Mouse (Mus musculus): ENCODE measurements around the gene Arid3a. TPM values are rescaled to one million over a fixed set of nuclear protein-coding genes. Genes with fewer than 3 reads are reported as not detected.

Arid3a gene
- polyA plus RNA-seq, 1 experiment = 3.7 TPM

DNA sequence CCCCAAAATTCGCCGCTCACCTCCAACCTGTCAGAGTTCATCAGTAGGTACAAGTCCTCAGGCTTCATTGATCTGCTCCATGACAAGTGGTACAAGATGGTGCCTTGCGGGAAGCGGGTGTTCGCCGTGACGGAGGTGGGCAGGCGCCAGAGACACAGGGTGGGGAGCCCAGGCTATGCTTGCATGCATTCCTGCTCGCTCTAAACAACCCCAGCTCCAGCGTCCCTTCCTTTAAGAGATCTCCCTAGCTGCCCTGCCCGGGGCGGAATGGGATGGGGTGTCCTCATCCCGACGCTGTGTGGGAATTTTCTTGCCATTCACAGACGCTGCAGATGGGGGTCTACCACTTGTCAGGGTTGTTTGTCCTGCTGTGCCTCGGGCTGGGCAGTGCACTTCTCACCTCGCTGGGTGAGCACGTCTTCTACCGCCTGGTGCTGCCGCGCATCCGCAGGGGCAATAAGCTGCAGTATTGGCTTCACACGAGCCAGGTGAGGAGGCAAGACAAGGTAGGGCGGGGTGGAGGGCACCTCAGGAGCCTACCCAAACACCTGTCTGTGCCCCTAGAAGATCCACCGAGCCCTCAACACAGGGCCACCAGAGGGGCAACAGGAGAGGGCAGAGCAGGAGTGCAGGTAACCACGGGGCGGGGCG lies 49.4 kb downstream of the Arid3a start:
- DNase-seq (ENCODE audit: low read depth) = no peak

DNA sequence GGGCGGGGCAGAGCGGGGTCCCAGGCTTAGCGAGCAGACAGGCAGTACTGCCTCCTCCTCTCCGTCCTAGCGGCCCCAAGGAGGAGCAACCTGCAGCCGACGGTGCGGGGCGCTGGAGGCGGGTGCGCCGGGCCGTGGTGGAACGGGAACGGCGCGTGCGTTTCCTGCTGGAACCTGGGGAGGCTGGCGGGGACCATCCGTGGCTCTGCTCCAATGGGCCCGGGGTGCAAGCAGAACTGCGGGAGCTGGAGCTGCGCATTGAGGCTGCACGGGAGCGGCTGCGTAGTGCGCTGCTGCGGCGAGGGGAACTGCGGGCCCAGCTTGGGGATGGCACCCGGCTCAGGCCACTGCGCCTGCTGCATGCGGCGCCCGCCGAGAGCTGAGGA lies 49.9 kb downstream of the Arid3a start:
- no peak for DNase-seq (ENCODE audit: low read depth)

DNA sequence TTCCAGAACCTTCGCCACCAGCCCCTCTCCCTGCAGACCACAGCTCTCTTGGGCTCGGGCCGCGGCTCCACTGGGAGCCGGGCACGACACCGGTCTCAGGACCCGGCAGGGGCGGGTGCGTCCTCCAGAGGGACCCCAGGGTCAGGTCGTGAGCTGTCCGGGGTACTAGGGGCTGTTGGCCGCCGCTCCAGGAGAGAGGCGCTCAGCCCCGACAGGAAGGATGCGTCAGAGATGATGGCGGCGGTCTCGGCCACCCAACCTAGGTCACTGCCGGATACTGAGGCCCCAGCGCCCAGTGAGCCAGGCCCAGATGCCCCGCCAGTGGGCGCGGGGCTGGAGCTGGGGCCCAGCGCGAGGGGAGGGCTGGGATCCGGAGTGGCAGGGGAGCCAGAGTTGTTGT lies 50.5 kb downstream of the Arid3a start:
- no peak for DNase-seq (ENCODE audit: low read depth)

DNA sequence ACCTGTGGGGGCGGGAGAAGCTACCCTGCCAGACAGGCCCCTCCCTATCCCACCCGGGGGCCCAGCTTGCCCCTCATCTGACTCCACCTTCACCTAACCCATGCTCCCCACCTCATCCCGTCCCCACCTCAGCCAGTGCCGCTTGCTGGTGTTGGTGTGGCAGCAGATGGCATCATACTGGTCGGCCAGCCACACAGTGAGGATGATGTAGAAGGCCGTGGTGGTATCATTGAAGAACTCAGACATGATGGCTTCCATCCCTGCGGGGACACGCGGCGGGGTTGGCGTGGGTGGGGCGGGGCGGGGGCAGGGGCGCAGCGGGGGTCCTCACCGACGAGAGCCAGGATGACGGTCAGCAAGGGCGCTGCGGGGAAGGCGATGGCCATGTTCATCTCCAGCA lies 51.2 kb downstream of the Arid3a start:
- DNase-seq (ENCODE audit: low read depth) = no peak

DNA sequence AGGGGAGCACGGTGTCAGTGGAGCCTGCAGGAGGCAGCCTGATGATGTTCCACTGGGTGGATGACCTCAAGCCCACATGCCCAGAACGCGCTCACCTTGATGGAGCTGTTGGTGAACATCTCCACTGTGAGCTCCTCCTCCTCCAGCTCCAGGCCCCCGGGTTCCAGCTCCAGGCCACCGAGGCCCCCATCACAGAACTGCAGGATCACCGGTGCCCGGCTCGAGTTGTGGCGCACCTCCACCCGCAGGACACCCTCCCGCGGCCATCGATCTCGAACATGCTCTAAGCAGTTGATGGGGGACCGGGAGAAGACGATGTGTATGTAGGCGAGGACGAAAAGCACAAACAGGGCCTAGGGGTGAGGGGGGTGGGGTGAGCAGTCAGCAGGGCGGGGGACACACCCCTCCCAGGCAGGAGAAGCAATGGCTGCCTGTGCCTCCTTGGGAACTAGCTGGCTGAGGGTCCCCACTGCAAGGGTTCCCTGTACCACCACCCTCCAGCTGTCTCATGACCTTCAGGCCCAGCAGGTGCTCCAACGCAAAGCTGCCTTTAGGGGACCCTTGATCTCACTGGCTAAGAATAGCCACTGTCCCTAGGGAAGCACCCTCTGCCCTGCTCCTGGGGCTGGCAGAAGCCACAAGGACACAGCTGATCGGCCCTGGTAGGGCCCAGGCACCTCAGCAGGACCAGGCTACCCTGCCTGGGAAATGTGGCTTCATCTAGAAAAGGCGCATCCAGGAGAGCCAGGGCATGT lies 52.7 kb downstream of the Arid3a start:
- DNase-seq (ENCODE audit: low read depth) = no peak

DNA sequence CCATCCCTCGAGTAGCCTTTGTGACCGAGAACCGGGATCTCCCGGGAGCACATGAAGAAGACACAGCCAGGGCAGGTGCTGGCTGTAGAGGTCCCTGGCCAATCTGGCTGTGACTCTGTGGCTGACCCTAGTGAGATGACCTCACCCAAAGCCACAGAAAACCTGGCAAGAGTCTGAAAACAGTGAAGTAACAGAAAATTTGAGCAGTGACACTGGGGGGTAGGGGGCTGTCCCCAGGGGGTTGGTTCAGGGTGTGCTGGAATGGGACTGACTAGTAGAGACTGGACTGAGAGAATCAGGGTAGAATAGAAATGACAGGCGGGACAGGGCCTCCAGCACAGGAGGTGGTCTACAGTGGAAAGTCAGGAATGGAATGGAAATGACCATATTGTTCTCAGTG lies 56.4 kb downstream of the Arid3a start:
- DNase-seq (ENCODE audit: low read depth) = no peak

DNA sequence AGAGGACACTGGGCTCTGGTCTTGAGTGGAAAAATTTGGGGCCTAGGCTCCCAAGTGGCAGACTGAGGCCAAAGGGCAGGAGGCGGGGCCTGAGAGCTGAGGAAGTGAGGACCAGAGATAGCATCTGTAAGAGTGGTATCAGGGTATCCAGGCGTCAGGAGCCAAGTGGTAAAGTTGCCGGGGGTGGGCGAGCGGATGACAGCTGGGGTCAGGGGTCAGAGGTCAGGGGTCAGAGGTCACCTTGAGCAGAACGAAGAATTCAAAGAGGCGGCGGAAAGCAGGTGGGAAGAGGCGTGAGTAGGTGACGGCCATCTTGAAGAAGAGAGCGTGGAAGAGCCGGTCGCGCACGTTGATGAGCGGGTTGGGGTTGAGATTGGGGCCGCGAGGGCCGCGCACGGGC lies 56.8 kb downstream of the Arid3a start:
- no peak for DNase-seq (ENCODE audit: low read depth)

DNA sequence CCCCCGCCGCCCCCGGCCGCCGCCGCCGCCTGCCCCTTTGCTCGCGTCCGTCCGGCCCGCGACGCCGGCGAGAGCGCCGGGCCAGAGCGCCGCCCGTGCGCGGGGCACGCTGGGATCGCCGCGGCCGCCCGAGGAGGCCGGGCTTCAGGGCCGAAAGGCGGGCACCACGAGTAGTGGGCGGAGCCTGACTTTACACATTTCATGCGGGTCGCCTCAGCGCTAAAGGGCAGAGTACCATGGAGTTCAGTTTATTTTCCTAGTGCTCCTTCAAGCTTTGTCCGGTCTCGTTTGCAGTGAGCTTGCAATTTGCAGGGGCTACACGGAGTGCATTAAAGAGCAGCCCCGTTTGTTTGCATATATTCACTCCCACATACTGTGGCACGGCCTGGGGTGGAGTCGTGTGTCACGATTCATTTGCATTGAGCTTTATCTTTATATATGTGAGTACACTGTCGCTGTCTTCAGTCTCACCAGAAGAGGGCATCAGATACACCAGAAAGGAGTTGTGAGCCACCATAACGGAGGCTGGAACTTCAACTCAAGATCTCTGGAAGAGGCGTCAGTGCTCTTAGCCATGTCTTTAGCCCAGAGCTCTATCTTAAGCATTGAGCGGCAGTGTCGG lies 57.5 kb downstream of the Arid3a start, which contains the start of gene Tmem259:
TSS of gene Tmem259 (minus strand) at position 136 of the 622 bp plus-strand sequence.
- DNase-seq (ENCODE audit: low read depth) = peak; percentile 75

DNA sequence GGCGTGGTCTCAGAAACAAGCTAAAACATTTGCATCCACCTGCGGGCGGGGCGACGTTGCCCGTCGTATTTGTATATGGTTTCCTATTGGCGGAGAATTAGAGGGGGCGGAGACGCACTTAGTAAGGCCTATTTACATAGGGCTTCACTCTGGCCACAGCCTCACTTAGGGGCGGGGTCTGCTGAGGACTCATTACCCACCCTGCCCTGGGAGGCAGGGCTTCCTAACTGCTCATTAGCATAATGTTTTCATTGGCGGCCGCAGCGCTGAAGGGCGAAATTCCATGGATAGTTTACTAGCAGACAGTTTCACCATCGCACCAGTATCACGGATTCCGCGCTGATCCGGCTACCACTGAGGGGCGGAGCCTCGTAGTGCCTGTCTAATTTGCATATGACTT lies 58.0 kb downstream of the Arid3a start:
- DNase-seq (ENCODE audit: low read depth) = peak; percentile 94

DNA sequence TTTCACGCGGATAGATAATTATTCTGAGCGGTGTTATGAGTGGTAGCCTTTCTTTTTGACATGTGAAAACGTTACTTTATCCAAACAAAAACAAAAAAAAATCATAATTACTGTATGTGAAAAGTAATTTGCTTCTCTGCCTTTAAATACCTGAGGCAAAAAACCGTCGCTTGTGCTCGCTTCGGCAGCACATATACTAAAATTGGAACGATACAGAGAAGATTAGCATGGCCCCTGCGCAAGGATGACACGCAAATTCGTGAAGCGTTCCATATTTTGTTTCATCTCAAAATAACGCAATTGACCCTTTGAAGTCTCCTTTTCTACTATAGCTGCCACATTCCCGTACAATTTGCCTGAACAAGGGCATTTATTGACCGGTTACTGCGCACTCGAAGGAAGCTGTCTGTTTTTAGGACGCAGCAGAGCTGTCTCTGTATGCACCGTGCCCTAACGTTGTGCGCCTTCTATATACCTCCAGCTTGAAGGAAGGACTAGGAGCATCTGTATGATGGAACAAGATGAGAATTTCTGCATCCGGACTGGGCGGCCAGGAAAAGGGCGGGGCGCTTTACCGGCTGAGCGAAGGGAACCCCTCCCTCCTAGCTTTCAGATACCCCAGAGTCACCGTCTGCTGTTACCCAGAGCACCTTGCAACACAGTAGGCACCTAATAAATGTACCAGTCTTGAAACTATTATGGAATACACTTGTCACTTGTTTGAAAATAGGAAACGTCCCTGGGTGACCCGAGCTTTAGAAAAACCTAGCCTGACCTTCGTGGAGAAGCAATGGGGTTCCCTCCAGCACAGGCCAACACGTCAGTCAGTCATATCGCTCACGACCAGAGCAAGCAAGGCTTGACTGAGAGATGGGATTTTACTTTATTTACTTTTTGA lies 58.7 kb downstream of the Arid3a start:
- DNase-seq (ENCODE audit: low read depth) = no peak

DNA sequence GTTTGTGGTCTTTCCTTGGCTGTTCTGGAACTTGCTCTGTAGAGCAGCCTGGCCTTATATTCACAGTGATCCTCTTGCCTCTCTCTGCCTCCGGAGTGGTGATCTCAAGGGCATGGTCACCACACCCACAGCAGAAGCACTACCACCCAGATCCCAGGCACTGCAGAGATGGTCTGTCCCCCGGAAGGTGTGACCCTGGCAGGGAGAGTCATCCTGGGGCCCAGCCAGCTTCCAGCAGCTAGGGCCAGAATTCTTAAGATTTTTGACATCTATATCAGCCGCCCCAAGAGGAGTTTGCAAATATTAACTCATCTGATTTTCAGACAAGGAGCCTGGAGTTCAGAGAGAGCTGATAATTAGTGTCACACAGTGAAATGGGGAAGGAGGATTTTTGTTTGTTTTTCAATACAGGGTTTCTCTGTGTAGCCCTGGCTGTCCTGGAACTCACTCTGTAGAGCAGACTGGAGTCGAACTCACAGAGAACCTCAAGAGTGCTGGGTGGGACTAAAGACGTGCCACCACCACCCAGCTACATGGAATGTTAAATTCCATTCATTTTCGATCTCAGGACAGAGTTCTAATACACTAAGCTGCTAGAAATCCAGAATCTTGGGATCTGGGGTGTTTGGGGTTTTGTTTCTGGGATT lies 59.5 kb downstream of the Arid3a start:
- DNase-seq (ENCODE audit: low read depth) = no peak

DNA sequence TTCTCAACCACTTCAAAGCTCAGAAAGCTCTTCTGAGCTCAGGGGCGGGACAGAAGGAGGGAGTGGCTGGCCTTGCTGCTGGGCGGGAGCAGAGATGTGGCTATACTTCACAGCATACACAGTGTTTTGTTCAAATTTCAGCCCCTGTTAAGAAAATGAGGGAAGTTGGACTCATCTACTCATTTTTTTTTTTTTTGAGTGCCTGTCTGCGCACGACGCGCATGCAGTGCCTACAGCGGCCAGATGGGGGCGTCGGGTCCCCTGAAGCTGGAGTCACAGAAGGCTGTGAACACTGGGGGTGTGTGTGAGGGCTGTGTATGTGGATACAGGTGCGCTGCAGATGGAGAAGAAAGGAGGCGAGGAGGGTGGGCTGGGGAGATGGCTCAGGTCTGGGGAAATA lies 60.1 kb downstream of the Arid3a start:
- no peak for DNase-seq (ENCODE audit: low read depth)

DNA sequence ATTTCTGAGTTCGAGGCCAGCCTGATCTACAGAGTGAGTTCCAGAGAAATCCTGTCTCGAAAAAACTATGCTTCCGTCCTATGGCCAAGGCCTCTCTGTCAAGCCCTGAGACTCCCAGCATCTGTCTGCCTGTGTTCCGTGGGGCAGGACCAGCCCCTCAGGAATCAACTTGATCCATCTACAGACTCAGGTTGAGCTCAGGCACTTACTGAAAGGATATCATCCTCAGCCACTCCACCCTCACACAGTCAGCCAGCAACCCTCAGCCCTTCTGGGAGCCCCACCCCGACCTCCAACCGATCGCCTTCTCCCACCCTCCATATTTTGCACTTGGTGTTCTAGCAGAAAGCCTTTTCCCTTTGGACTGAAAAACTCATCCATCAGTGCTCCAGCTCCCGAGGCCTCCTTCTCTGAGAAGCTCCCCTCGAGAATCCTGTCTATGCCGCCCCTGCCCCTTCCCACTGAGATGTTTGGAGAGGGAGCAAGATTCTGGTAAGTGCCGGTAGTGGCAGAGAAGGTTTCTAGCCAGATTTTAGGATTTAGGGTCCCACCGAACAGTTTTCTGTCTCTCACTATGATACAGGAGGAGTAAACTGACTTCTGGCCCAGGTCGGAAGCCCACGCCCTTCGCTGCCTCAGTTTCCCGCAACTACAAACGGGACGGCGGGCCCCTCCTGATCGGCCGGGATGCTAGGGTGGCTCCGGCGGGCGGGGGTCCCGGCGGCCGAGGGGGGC lies 61.1 kb downstream of the Arid3a start:
- no peak for DNase-seq (ENCODE audit: low read depth)

DNA sequence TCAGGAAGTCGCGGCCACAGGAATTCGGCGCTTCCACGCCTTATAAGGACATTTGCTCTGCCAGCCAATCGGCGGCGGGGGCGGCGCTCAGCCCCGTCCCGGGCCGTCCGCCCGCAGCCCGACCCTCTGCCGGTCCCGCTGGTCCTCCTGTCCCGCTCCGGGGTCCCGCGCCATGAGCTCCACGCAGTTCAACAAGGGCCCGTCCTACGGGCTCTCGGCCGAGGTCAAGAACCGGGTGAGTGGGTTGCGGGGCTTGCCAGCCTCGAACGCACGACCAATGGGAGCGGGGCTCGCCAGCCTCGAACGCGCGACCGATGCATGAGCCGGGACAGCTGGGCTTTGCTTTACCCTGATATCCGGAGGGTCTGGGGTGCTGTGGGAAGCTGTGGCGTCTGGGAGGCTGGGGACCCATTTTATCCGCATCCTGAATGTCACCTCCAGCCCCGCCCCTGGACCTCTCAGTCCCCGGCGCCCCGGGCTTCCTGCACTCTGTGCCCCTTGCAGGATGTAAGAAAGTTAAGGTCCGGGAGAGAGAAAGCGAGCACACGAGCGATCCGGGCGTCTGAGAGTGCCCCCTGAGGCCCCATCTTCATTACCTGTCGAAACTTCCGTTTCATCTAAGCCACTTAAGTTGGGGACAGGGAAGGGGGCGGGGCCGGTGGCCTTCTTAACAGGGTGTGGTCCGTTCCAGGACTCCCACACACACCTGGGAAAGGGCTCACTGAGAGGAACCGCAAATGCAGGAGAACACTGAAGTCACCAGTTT lies 61.8 kb downstream of the Arid3a start, which contains the start of gene Cnn2:
TSS of gene Cnn2 (plus strand) at position 79 of the 766 bp plus-strand sequence.
- DNase-seq (ENCODE audit: low read depth) = no peak

DNA sequence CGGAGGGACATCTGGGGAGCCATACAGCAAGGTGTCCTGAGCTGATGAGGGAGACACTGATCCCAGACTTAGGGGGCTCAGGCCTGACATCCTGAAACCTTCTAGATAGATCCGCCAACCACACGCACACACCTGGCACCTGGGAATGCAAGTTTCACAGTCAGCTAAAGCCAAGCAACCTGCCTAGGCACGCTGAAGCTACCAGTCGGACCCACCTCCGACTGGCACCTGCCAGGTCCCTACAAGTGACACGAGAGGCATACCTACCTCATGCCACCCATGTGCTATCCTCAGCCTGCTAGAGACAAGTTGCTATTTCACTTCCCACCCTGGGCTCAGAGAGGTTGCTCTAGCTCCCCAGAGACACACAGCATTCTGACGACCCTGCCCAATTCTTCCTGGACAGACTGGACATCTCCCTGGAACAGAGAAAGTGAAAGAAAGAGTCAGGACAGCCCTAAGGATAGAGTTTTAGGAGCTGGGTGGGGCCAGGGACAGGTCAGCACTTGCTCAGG lies 62.5 kb downstream of the Arid3a start:
- peak; percentile 69 for DNase-seq (ENCODE audit: low read depth)

DNA sequence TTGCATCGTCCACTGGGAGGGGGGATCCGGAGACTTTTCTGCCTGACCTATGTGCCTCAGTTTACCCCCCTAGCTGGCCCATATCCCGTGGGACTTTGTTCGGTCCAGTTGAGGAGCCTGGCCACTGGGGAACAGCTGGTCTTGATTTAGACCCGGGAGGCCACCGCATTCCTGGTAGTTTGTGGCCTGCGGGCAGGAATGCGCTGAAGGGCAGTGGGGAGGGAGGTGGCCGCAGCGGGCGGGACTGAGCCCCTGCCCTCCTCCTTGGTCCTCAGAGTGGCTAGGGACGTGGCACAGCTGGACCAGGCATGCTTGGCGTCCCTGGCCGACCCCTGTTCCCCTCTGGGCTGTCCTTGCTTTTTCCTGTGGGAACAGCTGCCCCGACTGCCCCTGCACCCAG lies 63.0 kb downstream of the Arid3a start:
- no peak for DNase-seq (ENCODE audit: low read depth)

DNA sequence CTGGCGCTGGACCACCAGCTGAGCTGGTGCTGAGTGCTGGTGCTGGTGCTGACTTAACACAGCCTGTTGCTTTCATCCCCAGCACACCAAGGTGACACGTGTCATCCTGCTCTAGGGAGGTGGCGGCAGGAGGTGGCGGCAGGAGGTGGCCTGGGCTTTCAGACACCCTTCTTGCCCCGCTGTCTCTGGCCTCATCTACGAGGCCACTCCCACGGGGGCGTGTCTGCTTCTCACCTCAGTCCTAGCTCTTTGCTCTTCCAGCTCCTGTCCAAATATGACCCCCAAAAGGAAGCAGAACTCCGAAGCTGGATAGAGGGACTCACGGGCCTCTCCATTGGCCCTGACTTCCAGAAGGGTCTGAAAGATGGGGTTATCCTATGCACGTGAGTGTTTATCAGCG lies 64.3 kb downstream of the Arid3a start:
- DNase-seq (ENCODE audit: low read depth) = no peak

DNA sequence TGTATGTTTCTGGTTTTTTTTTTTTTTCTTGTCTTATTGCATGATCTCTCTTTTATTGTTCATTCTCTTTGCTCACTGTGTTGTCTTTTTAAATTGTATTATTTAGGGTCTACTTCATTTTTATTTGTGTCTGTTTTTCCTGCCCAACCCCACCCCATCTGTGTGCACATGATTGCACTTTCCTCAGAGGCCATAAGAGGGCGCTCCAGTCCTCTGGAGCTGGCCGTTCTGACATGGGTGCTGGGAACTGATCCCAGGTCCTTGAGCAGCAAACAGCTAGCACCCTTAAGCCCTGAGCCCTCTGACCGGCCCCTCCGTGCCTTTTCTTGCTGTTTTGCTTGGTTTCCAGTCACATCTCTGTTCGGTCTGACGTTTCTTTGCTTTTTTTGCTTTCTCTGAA lies 64.7 kb downstream of the Arid3a start:
- no peak for DNase-seq (ENCODE audit: low read depth)

DNA sequence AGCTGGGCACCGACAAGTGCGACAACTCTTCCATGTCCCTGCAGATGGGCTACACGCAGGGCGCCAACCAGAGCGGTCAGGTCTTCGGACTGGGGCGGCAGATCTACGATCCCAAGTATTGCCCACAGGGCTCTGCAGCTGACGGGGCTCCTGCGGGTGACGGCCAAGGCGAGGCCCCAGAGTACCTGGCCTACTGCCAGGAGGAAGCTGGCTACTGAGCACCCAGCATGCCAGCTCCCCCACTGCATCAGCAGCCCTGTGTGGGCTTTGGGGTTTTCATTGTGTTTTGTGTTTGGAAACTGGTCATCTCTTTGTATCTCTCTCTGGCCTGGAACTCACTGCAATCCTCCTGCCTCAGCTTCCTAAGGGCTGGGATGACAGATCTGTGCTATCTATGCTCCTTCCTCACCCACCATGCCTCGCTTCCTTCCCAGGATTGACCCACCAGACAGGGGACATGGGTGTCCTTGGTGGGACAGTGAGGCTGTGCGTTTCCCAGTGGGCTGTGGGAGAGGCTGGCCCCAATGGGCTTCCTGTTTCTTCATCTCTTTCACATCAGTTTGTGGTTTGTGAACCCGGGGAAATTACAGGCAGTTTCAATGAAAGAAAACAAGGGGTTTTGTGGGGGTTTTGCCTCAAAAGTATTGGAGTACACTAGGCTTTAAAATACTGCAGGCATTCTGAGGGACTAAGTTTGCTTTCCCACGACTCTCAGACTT lies 67.7 kb downstream of the Arid3a start:
- DNase-seq (ENCODE audit: low read depth) = no peak

Data from gonadal fat pad, adult 2 months (tissue).